Mouse (Mus musculus) C2C12 (cell line): ENCODE measurements around the gene Necap2. TPM values are rescaled to one million over a fixed set of nuclear protein-coding genes. Genes with fewer than 3 reads are reported as not detected.

Source experiments
- H3K27me3 ChIP-seq: one replicate; pipeline ENCODE4 v1.6.1; 2011; ENCODE audit not compliant: control insufficient read depth, insufficient read depth, insufficient read length
- H3K36me3 ChIP-seq: one replicate; pipeline ENCODE4 v1.6.1; 2011; ENCODE audit not compliant: control insufficient read depth, insufficient read depth
- H3K4me3 ChIP-seq: one replicate; pipeline ENCODE4 v1.5.1; 2011; ENCODE audit warnings: mild to moderate bottlenecking, control low read depth; ENCODE audit not compliant: poor library complexity, insufficient read depth, severe bottlenecking
- H3K79me2 ChIP-seq: one replicate; pipeline ENCODE4 v1.6.1; 2011; ENCODE audit not compliant: control insufficient read depth, insufficient read depth
- H3K79me3 ChIP-seq: one replicate; pipeline ENCODE4 v1.6.1; 2011; ENCODE audit warnings: low read depth, control low read depth
- H3ac ChIP-seq: one replicate; pipeline ENCODE3; 2011; ENCODE audit warnings: low read depth; ENCODE audit not compliant: control insufficient read depth, insufficient read length
- CEBPB ChIP-seq: IDR thresholded peaks from one replicate; pipeline ENCODE4 v1.6.1; 2011; ENCODE audit warnings: low read depth, mild to moderate bottlenecking, control low read depth, moderate library complexity
- CTCF ChIP-seq: IDR thresholded peaks from one replicate; pipeline ENCODE4 v1.5.1; 2011; ENCODE audit not compliant: control insufficient read depth, insufficient read depth, insufficient read length
- FOSL1 ChIP-seq: IDR thresholded peaks from one replicate; pipeline ENCODE4 v1.8.0; 2011; ENCODE audit warnings: mild to moderate bottlenecking, low read length; ENCODE audit not compliant: poor library complexity, insufficient read depth, severe bottlenecking
- MAX ChIP-seq: IDR thresholded peaks from one replicate; pipeline ENCODE4 v1.6.1; 2011; ENCODE audit warnings: mild to moderate bottlenecking, control low read depth
- MYOD1 ChIP-seq: IDR thresholded peaks from one replicate; pipeline ENCODE4 v1.6.1; 2011; ENCODE audit warnings: low read depth; ENCODE audit not compliant: control insufficient read depth, insufficient read length
- MYOG ChIP-seq: IDR thresholded peaks from one replicate; pipeline ENCODE4 v1.6.1; 2011; ENCODE audit not compliant: control insufficient read depth, insufficient read length; ENCODE audit errors: extremely low read depth
- USF1 ChIP-seq: IDR thresholded peaks from one replicate; pipeline ENCODE4 v1.6.1; 2011; ENCODE audit warnings: low read depth, mild to moderate bottlenecking, control low read depth, moderate library complexity
- polyA plus RNA-seq: library from polyadenylated mRNA; unstranded; fragments of >200 nt; fragmentation: generic; extraction: Trizol; gene quantifications from one replicate; pipeline ENCODE4 v1.2.1, GENCODE M21; 2012; ENCODE audit warnings: missing spikeins

Gene Necap2
- polyA plus RNA-seq, 1 experiment, result 70.2 TPM

GRCm38 (mm10) chr4:141099956-141100355 lies 21.8 kb upstream of the Necap2 start:
- no peaks in the 10 kb centered on the region for H3K79me3 ChIP-seq
- no peak overlapping the region for H3K4me3 ChIP-seq
- no peaks in the 10 kb centered on the region for H3K27me3 ChIP-seq
- TF ChIP-seq CEBPB (no peak), USF1 (no peak), FOSL1 (no peak), MYOG (no peak), MYOD1 (no peak), CTCF (no peak), MAX (no peak)
- H3K36me3 ChIP-seq, result no peaks in the 10 kb centered on the region
- H3ac ChIP-seq, result no peak overlapping the region
- H3K79me2 ChIP-seq, result no peaks in the 10 kb centered on the region

- Histone ChIP-seq H3K36me3 (no peaks in the 10 kb centered on the region), H3K79me3 (no peaks in the 10 kb centered on the region), H3K79me2 (no peaks in the 10 kb centered on the region), H3K4me3 (no peak overlapping the region), H3ac (no peak overlapping the region), H3K27me3 (no peaks in the 10 kb centered on the region)
- TF ChIP-seq CTCF, result no peak
Observed at GRCm38 (mm10) chr4:141098935-141099334, 20.8 kb upstream of the Necap2 start.

- no peak overlapping the region for H3K4me3 ChIP-seq
- no peak for TF ChIP-seq FOSL1
- TF ChIP-seq MAX, result no peak
- TF ChIP-seq USF1, result no peak
- TF ChIP-seq MYOG, result no peak
- TF ChIP-seq CEBPB, result no peak
- TF ChIP-seq CTCF, result no peak
- TF ChIP-seq MYOD1, result no peak
- no peaks in the 10 kb centered on the region for H3K27me3 ChIP-seq
- H3K79me2 ChIP-seq, result no peaks in the 10 kb centered on the region
- H3K36me3 ChIP-seq, result no peaks in the 10 kb centered on the region
- no peak overlapping the region for H3ac ChIP-seq
- H3K79me3 ChIP-seq, result no peaks in the 10 kb centered on the region
Observed at GRCm38 (mm10) chr4:141096710-141097109, 18.6 kb upstream of the Necap2 start.

GRCm38 (mm10) chr4:141095016-141095415 lies 16.9 kb upstream of the Necap2 start:
- Histone ChIP-seq H3K27me3 (peaks cover 6% of the 10 kb centered on the region), H3ac (no peak overlapping the region), H3K79me2 (no peaks in the 10 kb centered on the region), H3K36me3 (no peaks in the 10 kb centered on the region), H3K79me3 (no peaks in the 10 kb centered on the region), H3K4me3 (no peak overlapping the region)
- TF ChIP-seq USF1, result no peak
- TF ChIP-seq FOSL1, result no peak
- TF ChIP-seq MYOG, result no peak
- no peak for TF ChIP-seq CTCF
- TF ChIP-seq MYOD1, result no peak
- no peak for TF ChIP-seq CEBPB
- no peak for TF ChIP-seq MAX

GRCm38 (mm10) chr4:141088714-141089113 lies 10.6 kb upstream of the Necap2 start:
- TF ChIP-seq MYOG (no peak), MAX (no peak), USF1 (no peak), FOSL1 (no peak)
- H3ac ChIP-seq, result no peak overlapping the region
- H3K79me3 ChIP-seq, result no peaks in the 10 kb centered on the region
- H3K79me2 ChIP-seq, result no peaks in the 10 kb centered on the region
- H3K36me3 ChIP-seq, result no peaks in the 10 kb centered on the region
- H3K27me3 ChIP-seq, result peaks cover 10% of the 10 kb centered on the region
- no peak overlapping the region for H3K4me3 ChIP-seq

- H3K79me2 ChIP-seq, result no peaks in the 10 kb centered on the region
- peaks cover 10% of the 10 kb centered on the region for H3K27me3 ChIP-seq
- no peaks in the 10 kb centered on the region for H3K79me3 ChIP-seq
- H3K4me3 ChIP-seq, result no peak within 1 kb of the TSS
- H3K36me3 ChIP-seq, result no peaks in the 10 kb centered on the region
- H3ac ChIP-seq, result no peak within 1 kb of the TSS
- TF ChIP-seq MAX (no peak), CEBPB (no peak)
Observed at GRCm38 (mm10) chr4:141088033-141088432, 9.9 kb upstream of the Necap2 start, which contains the start of gene Spata21. TSS of gene Spata21 (plus strand) at chr4:141088333.

GRCm38 (mm10) chr4:141086862-141087261 lies 8.7 kb upstream of the Necap2 start:
- no peak overlapping the region for H3K4me3 ChIP-seq
- H3K79me3 ChIP-seq, result no peaks in the 10 kb centered on the region
- no peak for TF ChIP-seq USF1
- no peak for TF ChIP-seq MYOD1
- TF ChIP-seq MYOG, result no peak
- TF ChIP-seq CEBPB, result no peak
- peaks cover 10% of the 10 kb centered on the region for H3K27me3 ChIP-seq
- H3K36me3 ChIP-seq, result no peaks in the 10 kb centered on the region
- H3K79me2 ChIP-seq, result no peaks in the 10 kb centered on the region
- H3ac ChIP-seq, result no peak overlapping the region
